Mouse (Mus musculus) erythroblast, embryonic 14.5 days (primary cell): ENCODE measurements around the gene Dars. TPM values are rescaled to one million over a fixed set of nuclear protein-coding genes. Genes with fewer than 3 reads are reported as not detected.
A peak's percentile ranks its signal among the peaks of the same experiment; 100 is the strongest.

Experiments used
- H3K27me3 ChIP-seq: 2 replicates; pipeline ENCODE4 v1.6.1; 2012; ENCODE audit warnings: inconsistent platforms; ENCODE audit not compliant: control insufficient read depth
- H3K36me3 ChIP-seq: 2 replicates; pipeline ENCODE4 v1.6.1; 2012; ENCODE audit warnings: mild to moderate bottlenecking, inconsistent platforms; ENCODE audit not compliant: control insufficient read depth
- H3K4me1 ChIP-seq: 2 replicates; pipeline ENCODE4 v1.6.1; 2012; ENCODE audit warnings: inconsistent platforms; ENCODE audit not compliant: control insufficient read depth
- H3K4me3 ChIP-seq: replicated peaks from 2 replicates; pipeline ENCODE3; 2012; ENCODE audit warnings: moderate library complexity, mild to moderate bottlenecking, inconsistent platforms
- H3K9me3 ChIP-seq: 2 replicates; pipeline ENCODE4 v1.6.1; 2012; ENCODE audit warnings: low read length, inconsistent platforms, mixed read lengths; ENCODE audit not compliant: control insufficient read depth
- GATA1 ChIP-seq: IDR thresholded peaks from 2 replicates; pipeline ENCODE4 v1.6.1; 2012; ENCODE audit warnings: low read length, inconsistent platforms, mixed read lengths
- TAL1 ChIP-seq: IDR thresholded peaks from 3 replicates; pipeline ENCODE4 v1.6.1; 2012; ENCODE audit warnings: low read length, inconsistent platforms, mixed read lengths
- polyA plus RNA-seq: library from polyadenylated mRNA; stranded (reverse); fragments of >175 nt; gene quantifications from 2 replicates; pipeline ENCODE4 v1.2.3, GENCODE M21; 2012

Gene Dars
- polyA plus RNA-seq = 4.9 and 5.1 TPM in 2 replicates

GRCm38 (mm10) chr1:128416584-128417532, at the start of gene Dars:
Gene Dars, minus strand, starts transcription at chr1:128417368.
- H3K4me1 ChIP-seq = peaks cover 19% of the 10 kb centered on the region
- peaks cover 26% of the 10 kb centered on the region for H3K36me3 ChIP-seq
- H3K9me3 ChIP-seq = no peaks in the 10 kb centered on the region
- TF ChIP-seq TAL1 (no peak), GATA1 (no peak)
- peak within 1 kb of the TSS; percentile 100 for H3K4me3 ChIP-seq
- H3K27me3 ChIP-seq = no peaks in the 10 kb centered on the region; the same call in 1 of the 2 replicates

GRCm38 (mm10) chr1:128466828-128467227, 49.7 kb upstream of the Dars start:
- peaks cover 6% of the 10 kb centered on the region for H3K27me3 ChIP-seq
- H3K36me3 ChIP-seq = no peaks in the 10 kb centered on the region
- H3K4me1 ChIP-seq = no peaks in the 10 kb centered on the region
- no peak overlapping the region for H3K4me3 ChIP-seq
- TF ChIP-seq GATA1 (no peak), TAL1 (no peak)
- H3K9me3 ChIP-seq = no peaks in the 10 kb centered on the region

GRCm38 (mm10) chr1:128463478-128463877, 46.3 kb upstream of the Dars start:
- H3K9me3 ChIP-seq = no peaks in the 10 kb centered on the region
- H3K27me3 ChIP-seq = no peaks in the 10 kb centered on the region
- no peaks in the 10 kb centered on the region for H3K4me1 ChIP-seq
- H3K4me3 ChIP-seq = no peak overlapping the region
- TF ChIP-seq GATA1 (no peak), TAL1 (no peak)
- H3K36me3 ChIP-seq = no peaks in the 10 kb centered on the region

- H3K9me3 ChIP-seq = no peaks in the 10 kb centered on the region
Measured at GRCm38 (mm10) chr1:128462389-128462788, 45.2 kb upstream of the Dars start.

DNA sequence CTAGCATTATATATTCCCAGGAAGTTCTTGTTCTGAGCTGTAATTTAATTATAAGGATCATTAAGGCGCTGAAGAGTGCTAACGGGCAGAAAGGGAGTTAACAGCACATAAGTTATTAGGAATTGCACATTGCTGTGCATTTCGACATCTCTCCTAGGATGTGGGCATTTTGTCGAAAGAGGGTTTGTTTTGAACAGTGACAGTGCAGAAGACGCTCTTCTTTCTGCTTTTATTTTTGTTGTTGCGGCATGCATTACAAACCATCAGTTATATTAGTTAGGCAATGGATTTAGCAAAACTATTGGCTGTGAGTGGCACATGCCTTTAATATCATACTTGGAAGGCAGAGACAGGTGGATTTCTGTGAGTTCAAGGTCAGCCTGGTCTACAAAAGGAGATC, 43.6 kb upstream of the Dars start:
- Histone ChIP-seq H3K9me3 (no peaks in the 10 kb centered on the region), H3K36me3 (no peaks in the 10 kb centered on the region), H3K4me1 (no peaks in the 10 kb centered on the region), H3K27me3 (peaks cover 8% of the 10 kb centered on the region), H3K4me3 (no peak overlapping the region)
- TF ChIP-seq TAL1 (no peak), GATA1 (no peak)

More at GRCm38 (mm10) chr1:128462389-128462788, 45.2 kb upstream of the Dars start:
- Histone ChIP-seq H3K36me3 (no peaks in the 10 kb centered on the region), H3K27me3 (no peaks in the 10 kb centered on the region), H3K4me3 (no peak overlapping the region), H3K4me1 (no peaks in the 10 kb centered on the region)
- TF ChIP-seq TAL1 (no peak), GATA1 (no peak)

GRCm38 (mm10) chr1:128459439-128459838, 42.3 kb upstream of the Dars start:
- H3K4me3 ChIP-seq = no peak overlapping the region
- no peaks in the 10 kb centered on the region for H3K36me3 ChIP-seq
- TF ChIP-seq GATA1 = no peak
- TF ChIP-seq TAL1 = no peak
- H3K9me3 ChIP-seq = no peaks in the 10 kb centered on the region
- peaks cover 8% of the 10 kb centered on the region for H3K27me3 ChIP-seq
- no peaks in the 10 kb centered on the region for H3K4me1 ChIP-seq

GRCm38 (mm10) chr1:128459011-128459410, 41.8 kb upstream of the Dars start:
- H3K27me3 ChIP-seq = peaks cover 8% of the 10 kb centered on the region
- TF ChIP-seq GATA1 = no peak
- no peak for TF ChIP-seq TAL1
- H3K36me3 ChIP-seq = no peaks in the 10 kb centered on the region
- H3K9me3 ChIP-seq = no peaks in the 10 kb centered on the region
- H3K4me3 ChIP-seq = no peak overlapping the region
- no peaks in the 10 kb centered on the region for H3K4me1 ChIP-seq

DNA sequence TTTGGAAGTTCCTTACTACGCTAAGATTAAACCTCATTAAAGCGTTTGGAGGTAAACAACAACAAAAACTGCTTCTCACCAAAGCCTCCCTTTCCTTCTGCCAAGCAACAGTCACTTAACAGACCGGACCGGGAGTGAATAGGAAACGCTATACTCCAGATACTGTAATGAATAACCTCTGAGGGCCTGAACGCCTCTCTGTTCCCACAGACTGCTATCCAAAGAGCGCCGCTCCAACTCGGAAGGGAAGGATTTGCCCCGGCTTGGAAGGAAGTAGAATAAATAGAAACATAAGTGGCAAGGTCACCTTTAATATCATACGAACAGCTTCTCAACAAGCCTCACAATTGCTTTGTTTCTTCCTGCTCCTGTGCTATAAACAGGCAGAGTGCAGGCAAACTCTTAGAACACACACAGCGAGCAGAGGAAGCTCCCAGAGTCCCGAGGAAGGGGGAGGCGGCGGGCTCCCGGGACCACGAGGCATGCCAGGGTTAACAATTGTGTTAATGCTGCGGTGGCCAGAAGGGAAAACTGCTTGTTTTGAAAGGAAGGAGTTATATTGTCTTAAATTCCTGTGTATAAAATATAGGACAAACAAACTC, 39.8 kb upstream of the Dars start:
- Histone ChIP-seq H3K27me3 (peaks cover 8% of the 10 kb centered on the region), H3K4me3 (no peak overlapping the region), H3K4me1 (no peaks in the 10 kb centered on the region), H3K9me3 (no peaks in the 10 kb centered on the region), H3K36me3 (no peaks in the 10 kb centered on the region)
- TF ChIP-seq TAL1 (no peak), GATA1 (no peak)

DNA sequence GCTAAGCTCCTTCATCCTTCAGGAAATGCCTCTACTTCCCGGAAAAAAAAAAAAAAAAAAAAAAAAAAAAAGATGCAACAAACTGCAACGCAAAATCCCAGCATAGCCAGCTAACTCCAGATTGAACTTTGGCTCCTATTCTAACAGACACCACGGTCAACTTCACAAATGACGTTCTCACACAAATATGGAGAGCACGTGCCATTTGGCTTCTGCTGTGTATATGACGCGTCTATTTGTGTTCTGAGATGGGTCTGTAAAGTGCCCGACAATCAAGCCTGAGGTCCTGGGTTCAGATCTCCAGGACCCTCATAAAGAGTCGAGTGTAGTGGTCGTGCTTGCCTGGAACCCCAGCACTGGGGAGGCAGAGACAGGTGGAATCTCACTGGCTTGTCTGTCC, 39.1 kb upstream of the Dars start:
- no peaks in the 10 kb centered on the region for H3K9me3 ChIP-seq
- no peak for TF ChIP-seq GATA1

More for the DNA sequence above, 39.1 kb upstream of the Dars start:
- no peaks in the 10 kb centered on the region for H3K36me3 ChIP-seq
- peaks cover 8% of the 10 kb centered on the region for H3K27me3 ChIP-seq
- no peak overlapping the region for H3K4me3 ChIP-seq
- no peaks in the 10 kb centered on the region for H3K4me1 ChIP-seq
